Mouse (Mus musculus) testis, adult 2 months (tissue): ENCODE results near the gene Gm49416. TPM values are rescaled to one million over a fixed set of nuclear protein-coding genes. Genes with fewer than 3 reads are reported as not detected.
A peak's percentile ranks its signal among the peaks of the same experiment; 100 is the strongest.
"Not testable (repeated sequence)": the region's sequence is repeated elsewhere in the genome, so short reads cannot be mapped to it uniquely, and the experiment has no call there.

ENCODE experiments used
- H3K27ac ChIP-seq: fragments of 200-500 bp; 2 replicates; pipeline ENCODE4 v1.5.1; 2012; ENCODE audit warnings: low read depth, low read length; ENCODE audit not compliant: control insufficient read depth, insufficient read depth
- H3K27me3 ChIP-seq: fragments of 200-500 bp; 2 replicates; pipeline ENCODE4 v1.6.1; 2012; ENCODE audit warnings: mild to moderate bottlenecking, low read length, moderate library complexity; ENCODE audit not compliant: control insufficient read depth, insufficient read depth
- H3K36me3 ChIP-seq: fragments of 200-500 bp; 2 replicates; pipeline ENCODE4 v1.6.1; 2012; ENCODE audit warnings: mild to moderate bottlenecking, low read length; ENCODE audit not compliant: control insufficient read depth, insufficient read depth
- H3K4me1 ChIP-seq: fragments of 200-500 bp; 2 replicates; pipeline ENCODE4 v1.6.1; 2012; ENCODE audit warnings: low read length; ENCODE audit not compliant: control insufficient read depth, insufficient read depth
- H3K4me3 ChIP-seq: fragments of 200-500 bp; 2 replicates; pipeline ENCODE4 v1.5.1; 2012; ENCODE audit warnings: low read depth, mild to moderate bottlenecking, low read length, moderate library complexity, mixed read lengths; ENCODE audit not compliant: control insufficient read depth
- CTCF ChIP-seq: fragments of 200-500 bp; IDR thresholded peaks from 2 replicates; pipeline ENCODE4 v1.5.1; 2012; ENCODE audit warnings: low read depth, mild to moderate bottlenecking, inconsistent platforms, low read length, moderate library complexity; ENCODE audit not compliant: control insufficient read depth, insufficient read depth, insufficient replicate concordance
- POLR2A ChIP-seq: fragments of 200-500 bp; IDR thresholded peaks from 2 replicates; pipeline ENCODE4 v1.6.1; 2012; ENCODE audit warnings: low read depth, mild to moderate bottlenecking, inconsistent platforms, low read length, moderate library complexity; ENCODE audit not compliant: control insufficient read depth
- polyA plus RNA-seq: library from polyadenylated mRNA; depleted of rRNA; stranded (reverse); fragments of >200 nt; gene quantifications from 2 replicates; pipeline ENCODE4 v1.2.3, GENCODE M21; 2012

Gene Gm49416
- polyA plus RNA-seq, 1 experiment, result not detected

DNA sequence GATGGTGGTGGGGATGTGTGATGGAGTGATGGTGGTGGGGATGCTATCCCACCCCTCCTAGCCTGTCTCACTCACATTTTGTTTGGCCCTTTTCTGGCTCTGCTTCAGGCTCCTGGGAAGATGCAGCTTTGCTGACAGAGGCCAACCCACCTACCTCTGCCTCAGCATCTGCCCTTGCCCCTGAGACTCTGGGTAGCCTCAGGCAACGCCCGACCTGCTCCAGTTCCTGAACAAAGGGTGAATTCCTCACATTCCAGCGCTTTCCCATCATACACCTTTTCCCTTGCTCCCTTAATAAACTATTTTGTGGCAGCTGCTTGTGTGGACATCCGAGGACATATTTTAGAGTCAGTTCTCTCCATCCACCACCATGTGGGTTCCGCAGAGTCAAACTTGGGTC lies 40.4 kb upstream of the Gm49416 start:
- Histone ChIP-seq H3K36me3 (no peaks in the 10 kb centered on the region), H3K4me3 (no peak overlapping the region), H3K27ac (no peak overlapping the region), H3K27me3 (no peaks in the 10 kb centered on the region), H3K4me1 (peaks cover 11% of the 10 kb centered on the region)
- TF ChIP-seq CTCF, result no peak
- no peak for TF ChIP-seq POLR2A

DNA sequence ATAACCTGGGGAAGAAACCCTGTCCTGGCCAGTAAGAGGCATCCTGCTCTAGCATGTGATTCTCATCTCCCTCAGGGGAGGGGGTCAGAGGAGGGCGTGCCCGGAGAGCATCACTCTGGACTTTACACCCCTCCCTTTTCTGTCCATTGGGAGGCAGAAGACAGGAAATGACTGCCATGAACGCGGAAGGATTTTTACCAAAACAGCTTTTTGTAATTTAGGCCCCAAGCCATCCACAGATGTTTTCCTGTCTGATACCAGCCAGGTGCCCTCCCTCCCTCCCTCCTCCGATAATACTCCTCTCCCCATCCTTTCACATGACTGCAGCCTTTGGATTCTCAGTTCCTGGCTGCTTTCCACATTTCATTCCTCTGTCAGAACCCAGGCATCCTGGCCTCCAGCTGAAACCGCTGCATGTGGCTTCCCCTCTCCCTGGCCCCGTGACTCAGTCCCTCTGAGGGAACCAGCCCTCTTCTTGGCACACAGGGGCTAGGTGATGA lies 38.3 kb upstream of the Gm49416 start, which contains the start of gene Lrrn4cl:
Gene Lrrn4cl, plus strand, starts transcription at position 367 of the 500 bp plus-strand sequence.
- TF ChIP-seq CTCF (no peak), POLR2A (no peak)
- H3K27me3 ChIP-seq, result no peaks in the 10 kb centered on the region
- no peak within 1 kb of the TSS for H3K4me3 ChIP-seq
- H3K36me3 ChIP-seq, result no peaks in the 10 kb centered on the region
- H3K4me1 ChIP-seq, result peaks cover 11% of the 10 kb centered on the region
- H3K27ac ChIP-seq, result no peak within 1 kb of the TSS

DNA sequence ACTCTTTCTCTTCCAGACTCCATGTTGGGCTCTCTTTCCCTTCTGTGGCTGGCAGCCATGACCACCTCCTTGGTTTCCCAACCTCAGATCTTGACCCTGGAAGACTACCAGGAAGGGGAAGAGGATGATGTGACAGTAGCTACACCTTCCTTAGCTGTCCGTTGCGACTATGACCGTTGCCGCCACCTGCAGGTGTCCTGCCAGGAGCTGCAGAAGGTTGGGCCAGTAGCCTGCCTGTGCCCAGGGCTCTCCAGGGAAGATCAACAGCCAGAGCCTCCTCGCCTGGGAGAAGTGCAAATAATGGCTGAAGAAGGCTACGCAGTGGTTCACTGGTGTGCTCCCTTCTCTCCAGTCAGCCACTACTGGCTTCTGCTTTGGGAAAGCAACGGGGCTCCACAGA lies 37.1 kb upstream of the Gm49416 start:
- Histone ChIP-seq H3K36me3 (no peaks in the 10 kb centered on the region), H3K4me1 (peaks cover 11% of the 10 kb centered on the region), H3K27me3 (no peaks in the 10 kb centered on the region), H3K4me3 (no peak overlapping the region), H3K27ac (no peak overlapping the region)
- TF ChIP-seq POLR2A (no peak), CTCF (no peak)

DNA sequence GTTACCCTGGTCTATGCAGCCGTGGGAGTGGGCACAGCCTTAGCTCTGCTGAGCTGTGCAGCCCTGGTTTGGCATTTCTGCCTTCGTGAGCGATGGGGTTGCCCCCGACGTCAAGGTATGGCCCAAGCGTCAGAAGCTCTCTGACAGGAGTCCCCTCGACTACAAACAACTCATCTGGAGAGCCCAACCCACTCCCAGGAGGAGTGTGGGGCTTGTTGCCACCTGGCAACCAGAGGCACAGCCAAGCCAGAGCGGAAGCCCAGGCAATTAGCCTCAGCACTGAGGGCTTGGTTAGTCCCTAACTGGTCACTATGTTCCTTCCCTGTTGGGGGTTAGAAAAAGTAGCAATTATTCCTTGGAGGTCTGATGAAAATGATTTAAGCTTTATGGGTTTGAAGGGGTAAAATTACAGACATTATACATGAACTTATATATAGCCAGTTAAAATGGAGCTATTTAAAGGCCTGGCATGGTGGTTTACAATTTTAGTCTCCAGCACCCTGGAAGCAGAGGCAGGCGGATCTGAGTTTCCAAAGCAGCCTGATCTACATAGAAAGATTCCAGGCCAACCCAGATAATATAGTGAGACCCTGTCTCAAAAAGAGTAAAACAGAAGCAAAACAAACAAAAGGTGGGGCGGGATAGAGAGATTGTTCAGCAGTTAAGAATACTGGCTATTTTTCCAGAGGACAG lies 36.3 kb upstream of the Gm49416 start:
- no peak overlapping the region for H3K27ac ChIP-seq
- TF ChIP-seq POLR2A (no peak), CTCF (no peak)
- peaks cover 11% of the 10 kb centered on the region for H3K4me1 ChIP-seq
- no peaks in the 10 kb centered on the region for H3K36me3 ChIP-seq
- H3K27me3 ChIP-seq, result no peaks in the 10 kb centered on the region
- no peak overlapping the region for H3K4me3 ChIP-seq

DNA sequence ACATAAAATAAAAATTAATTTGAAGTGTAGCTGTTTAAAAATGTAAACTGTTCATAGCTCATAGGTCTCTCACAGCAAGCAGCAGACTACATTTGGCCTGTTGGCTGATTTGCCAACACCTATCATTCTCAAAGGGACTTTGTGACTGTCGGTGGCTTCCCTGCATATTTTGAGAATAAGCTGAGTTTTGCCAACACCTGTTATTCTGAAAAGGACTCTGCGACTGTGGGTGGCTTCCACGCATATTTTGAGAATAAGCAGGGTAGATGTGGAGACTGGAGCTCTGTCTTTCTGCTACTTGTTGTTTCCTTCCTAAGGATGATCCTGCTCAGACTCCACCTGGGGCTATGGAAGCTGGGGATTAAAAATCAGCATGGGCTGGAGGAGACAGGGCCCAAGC lies 35.6 kb upstream of the Gm49416 start:
- Histone ChIP-seq H3K36me3 (no peaks in the 10 kb centered on the region), H3K27me3 (no peaks in the 10 kb centered on the region), H3K4me3 (no peak overlapping the region), H3K27ac (no peak overlapping the region), H3K4me1 (peaks cover 11% of the 10 kb centered on the region)
- TF ChIP-seq POLR2A (no peak), CTCF (no peak)

DNA sequence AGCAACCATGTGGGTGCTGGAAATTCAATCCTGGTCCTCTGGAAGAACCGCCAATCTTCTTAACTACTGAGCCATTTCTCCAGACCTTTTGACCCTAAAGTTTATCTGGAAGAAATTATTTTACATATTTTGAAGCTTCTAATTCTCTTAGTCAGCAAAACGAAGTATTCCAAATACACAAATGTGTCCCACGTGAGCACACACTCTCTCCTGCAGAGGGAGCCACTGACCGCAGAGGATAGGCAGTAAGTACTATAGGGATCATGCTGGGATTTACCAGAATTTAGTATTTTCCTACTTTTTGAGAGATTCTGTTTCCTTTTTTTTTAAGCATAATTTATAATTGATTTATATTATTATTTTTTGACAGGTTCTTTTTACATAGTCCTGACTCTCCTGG lies 31.0 kb upstream of the Gm49416 start:
- TF ChIP-seq CTCF, result peak; percentile 48; the same call in 1 of the 2 replicates
- TF ChIP-seq POLR2A, result no peak
- Histone ChIP-seq H3K27me3 (no peaks in the 10 kb centered on the region), H3K4me1 (no peaks in the 10 kb centered on the region), H3K4me3 (no peak overlapping the region), H3K36me3 (no peaks in the 10 kb centered on the region), H3K27ac (no peak overlapping the region)

DNA sequence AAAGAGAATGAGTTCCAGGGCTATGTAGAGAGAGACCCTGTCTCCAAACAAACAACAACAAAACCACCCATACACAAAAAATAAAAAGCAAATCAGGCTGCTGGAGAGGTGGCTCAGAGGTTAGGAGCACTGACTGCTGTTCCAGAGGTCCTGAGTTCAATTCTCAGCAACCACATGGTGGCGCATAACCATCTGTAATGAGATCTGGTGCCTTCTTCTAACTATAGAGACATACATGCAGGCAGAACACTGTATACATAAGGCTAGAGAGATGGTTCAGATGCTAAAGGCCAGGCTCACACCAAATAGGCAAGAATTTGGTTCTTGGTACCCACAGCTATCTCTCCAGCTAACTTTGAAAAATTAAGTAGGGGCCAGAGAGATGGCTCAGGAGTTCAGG lies 29.7 kb upstream of the Gm49416 start:
- no peak overlapping the region for H3K27ac ChIP-seq
- H3K36me3 ChIP-seq, result no peaks in the 10 kb centered on the region
- H3K4me1 ChIP-seq, result no peaks in the 10 kb centered on the region
- H3K27me3 ChIP-seq, result no peaks in the 10 kb centered on the region
- H3K4me3 ChIP-seq, result no peak overlapping the region
- TF ChIP-seq POLR2A (no peak), CTCF (no peak)

DNA sequence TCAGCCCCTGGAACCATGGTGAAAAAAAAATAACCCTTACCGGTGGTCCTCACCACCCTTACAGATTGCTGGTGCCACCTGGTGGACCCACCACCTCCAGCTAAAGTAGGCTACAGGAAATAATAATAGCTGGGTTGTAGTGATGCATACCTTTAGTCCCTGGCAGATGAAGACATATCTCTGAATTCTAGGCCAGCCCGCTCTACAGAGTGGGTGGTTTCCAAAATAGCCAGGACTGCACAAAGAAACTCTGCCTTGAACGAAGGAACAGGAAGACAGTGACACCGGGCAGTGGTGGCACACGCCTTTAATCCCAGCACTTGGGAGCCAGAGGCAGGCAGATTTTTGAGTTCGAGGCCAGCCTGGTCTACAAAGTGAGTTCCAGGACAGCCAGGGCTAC lies 24.5 kb upstream of the Gm49416 start:
- H3K27me3 ChIP-seq, result no peaks in the 10 kb centered on the region
- H3K27ac ChIP-seq, result no peak overlapping the region
- no peaks in the 10 kb centered on the region for H3K36me3 ChIP-seq
- no peak for TF ChIP-seq CTCF
- no peak for TF ChIP-seq POLR2A
- no peak overlapping the region for H3K4me3 ChIP-seq
- no peaks in the 10 kb centered on the region for H3K4me1 ChIP-seq

DNA sequence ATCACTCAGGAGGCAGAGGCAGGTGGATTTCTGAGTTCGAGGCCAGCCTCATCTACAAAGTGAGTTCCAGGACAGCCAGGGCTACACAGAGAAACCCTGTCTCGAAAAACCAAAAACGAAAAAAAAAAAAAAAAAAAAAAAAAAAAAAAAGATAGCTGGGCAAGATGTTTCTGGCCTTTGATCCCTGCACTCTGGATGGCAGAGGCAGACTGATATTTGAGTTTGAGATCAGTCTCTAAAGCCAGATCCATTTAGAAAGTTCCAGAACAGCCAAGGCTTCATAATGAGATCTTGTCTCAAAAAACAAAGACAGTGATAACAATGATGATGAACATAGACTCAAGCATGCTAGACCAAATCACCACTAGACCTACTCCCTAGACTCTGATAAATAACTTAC lies 18.3 kb upstream of the Gm49416 start:
- H3K36me3 ChIP-seq, H3K27me3 ChIP-seq, H3K4me1 ChIP-seq, H3K4me3 ChIP-seq, H3K27ac ChIP-seq: not testable (repeated sequence)
